In genomic region chr16:77495310-77495709, GRCm38 (mm10) we compare ENCODE assay signal across 32 mouse cellular contexts.
"Had no signal": no experiment of that assay in that cellular context is flagged by ENCODE, and none has a peak within 500 bp of the region (broad histone marks: within the 10 kb centered on the region; RNA-seq: fewer than 3 reads in every experiment).

No protein-coding gene starts in this region.

- H3K27ac ChIP-seq: left cerebral cortex, adult 2 months; limb, embryonic 10.5 days; limb, embryonic 12.5 days; limb, embryonic 13.5 days; limb, embryonic 15.5 days; liver, embryonic 12.5 days; liver, embryonic 13.5 days; liver, embryonic 14.5 days; liver, embryonic 15.5 days; lung, embryonic 15.5 days; macrophage; midbrain, embryonic 10.5 days; midbrain, embryonic 12.5 days; midbrain, embryonic 13.5 days; midbrain, embryonic 15.5 days; neural tube, embryonic 12.5 days had no signal

- H3K9ac ChIP-seq: limb, embryonic 12.5 days; limb, embryonic 13.5 days; limb, embryonic 15.5 days; liver, embryonic 12.5 days; liver, embryonic 13.5 days; liver, embryonic 14.5 days; liver, embryonic 15.5 days; liver, postnatal 0 days; lung, embryonic 14.5 days; lung, embryonic 15.5 days; midbrain, embryonic 12.5 days; midbrain, embryonic 13.5 days; midbrain, embryonic 15.5 days; neural tube, embryonic 12.5 days had no signal

- H3K4me1 ChIP-seq: liver, embryonic 12.5 days; liver, embryonic 13.5 days; liver, embryonic 15.5 days; lung, embryonic 15.5 days; megakaryocyte, embryonic 14.5 days had no signal

- H3K27me3 ChIP-seq: limb, embryonic 12.5 days; limb, embryonic 13.5 days; limb, embryonic 15.5 days; liver, embryonic 12.5 days; liver, embryonic 13.5 days; liver, embryonic 15.5 days; lung, embryonic 15.5 days; megakaryocyte, embryonic 14.5 days; midbrain, embryonic 12.5 days; midbrain, embryonic 13.5 days; midbrain, embryonic 15.5 days; neural tube, embryonic 12.5 days had no signal

- H3K9me3 ChIP-seq: limb, embryonic 10.5 days; limb, embryonic 12.5 days; limb, embryonic 13.5 days; limb, embryonic 15.5 days; liver, embryonic 12.5 days; liver, embryonic 13.5 days; liver, embryonic 15.5 days; lung, embryonic 15.5 days; megakaryocyte, embryonic 14.5 days; midbrain, embryonic 10.5 days; midbrain, embryonic 12.5 days; midbrain, embryonic 13.5 days; midbrain, embryonic 15.5 days; neural tube, embryonic 12.5 days had no signal

- H3K36me3 ChIP-seq: limb, embryonic 10.5 days; limb, embryonic 12.5 days; limb, embryonic 13.5 days; limb, embryonic 15.5 days; liver, embryonic 12.5 days; liver, embryonic 13.5 days; liver, embryonic 15.5 days; lung, embryonic 15.5 days; midbrain, embryonic 10.5 days; midbrain, embryonic 12.5 days; midbrain, embryonic 13.5 days; midbrain, embryonic 15.5 days; neural tube, embryonic 12.5 days had no signal

- H3K4me3 ChIP-seq: left cerebral cortex, adult 2 months; limb, embryonic 10.5 days; limb, embryonic 12.5 days; limb, embryonic 13.5 days; limb, embryonic 15.5 days; liver, embryonic 12.5 days; liver, embryonic 13.5 days; liver, embryonic 15.5 days; lung, embryonic 15.5 days; megakaryocyte, embryonic 14.5 days; midbrain, embryonic 10.5 days; midbrain, embryonic 12.5 days; midbrain, embryonic 13.5 days; midbrain, embryonic 15.5 days; myocyte; neural tube, embryonic 12.5 days had no signal

- H3K4me2 ChIP-seq: limb, embryonic 12.5 days; limb, embryonic 13.5 days; limb, embryonic 15.5 days; liver, embryonic 11.5 days; liver, embryonic 12.5 days; liver, embryonic 13.5 days; liver, embryonic 15.5 days; lung, embryonic 14.5 days; lung, embryonic 15.5 days; midbrain, embryonic 11.5 days; midbrain, embryonic 12.5 days; midbrain, embryonic 13.5 days; midbrain, embryonic 15.5 days; neural tube, embryonic 12.5 days had no signal

- DNase-seq: liver; liver, embryonic 13.5 days; liver, postnatal 0 days; lung, adult 18-20 months; lung, adult 2 months; lung, embryonic 14.5 days; lung, postnatal 10 days; lung, postnatal 14 days; lung, postnatal 36 days; lung, postnatal 4 days; midbrain, embryonic 14.5 days had no signal

- ATAC-seq: liver, embryonic 12.5 days; liver, postnatal 0 days; lung, postnatal 0 days; midbrain, embryonic 13.5 days; midbrain, embryonic 15.5 days; midbrain, embryonic 16.5 days had no signal
